Mouse (Mus musculus) kidney, postnatal 10 days (tissue): ENCODE measurements around the gene Crot.
A peak's percentile ranks its signal among the peaks of the same experiment; 100 is the strongest.
"Not testable (repeated sequence)": the region's sequence is repeated elsewhere in the genome, so short reads cannot be mapped to it uniquely, and the experiment has no call there.

Experiments used
- DNase-seq: peaks from one replicate; pipeline ENCODE4 v3.0.0; 2021; ENCODE audit warnings: mixed read lengths

Crot gene

GRCm38 (mm10) chr5:8995966-8996685 is 998 bp downstream of the Crot start:
- DNase-seq = peak; percentile 18

- no peak for DNase-seq
Measured at GRCm38 (mm10) chr5:8991626-8992025, 5.5 kb downstream of the Crot start.

- no peak for DNase-seq
Measured at GRCm38 (mm10) chr5:8990526-8990925, 6.6 kb downstream of the Crot start.

GRCm38 (mm10) chr5:8987925-8988324 is 9.2 kb downstream of the Crot start:
- DNase-seq = no peak

- DNase-seq = no peak
Measured at GRCm38 (mm10) chr5:8985470-8985869, 11.7 kb downstream of the Crot start.

GRCm38 (mm10) chr5:8974721-8975120 is 22.4 kb downstream of the Crot start:
- DNase-seq = no peak

- DNase-seq = no peak
Measured at GRCm38 (mm10) chr5:8972355-8972754, 24.8 kb downstream of the Crot start.

- no peak for DNase-seq
Measured at GRCm38 (mm10) chr5:8970694-8971093, 26.4 kb downstream of the Crot start.

- no peak for DNase-seq
Measured at GRCm38 (mm10) chr5:8964487-8964886, 32.6 kb downstream of the Crot start.

- DNase-seq = no peak
Measured at GRCm38 (mm10) chr5:8960534-8960933, 36.6 kb downstream of the Crot start.

- no peak for DNase-seq
Measured at GRCm38 (mm10) chr5:8955544-8955943, 41.6 kb downstream of the Crot start.

GRCm38 (mm10) chr5:8953660-8954059 is 43.5 kb downstream of the Crot start:
- DNase-seq = no peak

GRCm38 (mm10) chr5:8947423-8948110 is 49.6 kb downstream of the Crot start:
- no peak for DNase-seq

- no peak for DNase-seq
Measured at GRCm38 (mm10) chr5:8943836-8944235, 53.3 kb downstream of the Crot start.

GRCm38 (mm10) chr5:8941266-8941665 is 55.9 kb downstream of the Crot start:
- not testable (repeated sequence) for DNase-seq

GRCm38 (mm10) chr5:8937965-8938364 is 59.2 kb downstream of the Crot start:
- no peak for DNase-seq

- no peak for DNase-seq
Measured at GRCm38 (mm10) chr5:8928440-8928839, 68.7 kb downstream of the Crot start.

GRCm38 (mm10) chr5:8917069-8917468 is 80.1 kb downstream of the Crot start:
- DNase-seq = no peak

GRCm38 (mm10) chr5:8916400-8916799 is 80.7 kb downstream of the Crot start:
- no peak for DNase-seq
